ENCODE assay signal across 9 mouse cellular contexts in genomic region chr15:101248029-101248710, GRCm38 (mm10). TPM values are rescaled to one million over a fixed set of nuclear protein-coding genes. Genes with fewer than 3 reads are reported as not detected.
DNase-seq lines count a peak whose midpoint lies in the region; ATAC-seq and TF ChIP-seq lines count a peak whose summit lies in the region.
"Had no signal": no experiment of that assay in that cellular context is flagged by ENCODE, and none has a peak within 500 bp of the region (broad histone marks: within the 10 kb centered on the region; RNA-seq: fewer than 3 reads in every experiment).

No protein-coding gene starts in this region.

- 75% methylated on average over 5 of the region's 5 CpGs for WGBS in thymus, adult 2 months
- WGBS in limb, embryonic 12.5 days, result 56% methylated on average over 5 of the region's 5 CpGs

- TF ChIP-seq CTCF in thymus, adult 2 months (IDR thresholded peaks at IDR 0.05; ENCODE audit: borderline replicate concordance, control insufficient read depth, extremely low read depth, insufficient read depth, low read length, poor library complexity), result no peak

- peak; percentile 68 for DNase-seq in gastrocnemius, adult 18-20 months (ENCODE audit: low spot score)
- no peak for DNase-seq in gastrocnemius, postnatal 4 days (ENCODE audit: low spot score in 2 of 2)
- peak; percentile 19 for DNase-seq in thymus, postnatal 4 days
- no peak for DNase-seq in thymus, adult 2 months
- DNase-seq in natural killer cell, adult 2 months (ENCODE audit: low spot score in 2 of 2), result no peak
- no peak for DNase-seq in layer of hippocampus, postnatal 10 days (ENCODE audit: low spot score in 2 of 2)
- DNase-seq in layer of hippocampus, postnatal 14 days (ENCODE audit: low spot score in 2 of 2), result no peak
- DNase-seq: cerebellum, postnatal 14 days had no signal

- H3K9ac ChIP-seq in limb, embryonic 12.5 days (replicated peaks), result no peak overlapping the region

- H3K9me3 ChIP-seq in limb, embryonic 12.5 days, result no peaks in the 10 kb centered on the region

- H3K27me3 ChIP-seq in thymus, adult 2 months (ENCODE audit: control insufficient read depth, insufficient read depth, low read length), result no peaks in the 10 kb centered on the region
- H3K27me3 ChIP-seq in limb, embryonic 12.5 days, result no peaks in the 10 kb centered on the region

- no peak overlapping the region for H3K4me2 ChIP-seq in limb, embryonic 12.5 days

- no peak for ATAC-seq in limb, embryonic 12.5 days (ENCODE audit: insufficient number of reproducible peaks, insufficient read depth, low FRiP score, low TSS enrichment, low read depth)

- no peak for TF ChIP-seq POLR2A in thymus, adult 2 months (IDR thresholded peaks at IDR 0.05; ENCODE audit: control insufficient read depth, extremely low read depth, insufficient read depth, low read length, poor library complexity)

- no peak overlapping the region for H3K27ac ChIP-seq in thymus, adult 2 months (ENCODE audit: control insufficient read depth, insufficient read depth, low read length)
- peak overlapping the region; percentile 51; the same call in 1 of the 2 replicates for H3K27ac ChIP-seq in limb, embryonic 12.5 days

- H3K4me1 ChIP-seq in thymus, adult 2 months (replicated peaks; ENCODE audit: control insufficient read depth, insufficient read depth, low read length), result peaks cover 37% of the 10 kb centered on the region
- peaks cover 18% of the 10 kb centered on the region; the same call in 1 of the 2 replicates for H3K4me1 ChIP-seq in limb, embryonic 12.5 days (replicated peaks)

- no peaks in the 10 kb centered on the region for H3K36me3 ChIP-seq in thymus, adult 2 months (ENCODE audit: control insufficient read depth, insufficient read depth, low read length)
- no peaks in the 10 kb centered on the region for H3K36me3 ChIP-seq in limb, embryonic 12.5 days

- H3K4me3 ChIP-seq in thymus, adult 2 months (ENCODE audit: control insufficient read depth, insufficient read depth, low read length), result no peak overlapping the region
- no peak overlapping the region for H3K4me3 ChIP-seq in limb, embryonic 12.5 days (replicated peaks)

RNA-seq across cellular contexts. Expression of gene Nr4a1, which starts 5.9 kb away (rescaled TPM):
- total RNA-seq in gastrocnemius, adult 18-20 months (2021), result 100 to 1,000 TPM; 206 to 234 TPM
- total RNA-seq in gastrocnemius, postnatal 4 days (2021), result 10 to 100 TPM; 25.3 to 26.0 TPM
- 164 TPM in 2 replicates for polyA plus RNA-seq in thymus, adult 2 months (2012; rRNA removed)
- polyA plus RNA-seq in limb, embryonic 12.5 days (2016; fragmentation: Nextera tagmentation; extraction: Ambion mirVana), result 5.5 and 7.0 TPM in 2 replicates
- total RNA-seq in layer of hippocampus, postnatal 10 days (2021), result 10 to 100 TPM; 28.4 to 33.9 TPM
- 10 to 100 TPM; 34.5 to 54.4 TPM for total RNA-seq in layer of hippocampus, postnatal 14 days (2021)

RNA-seq across cellular contexts. Expression of gene Grasp, which starts 24.2 kb away (rescaled TPM):
- total RNA-seq in gastrocnemius, adult 18-20 months (2021), result 1 to 10 TPM; 4.4 to 5.1 TPM
- total RNA-seq in gastrocnemius, postnatal 4 days (2021), result 10 to 100 TPM; 14.1 to 14.7 TPM
- polyA plus RNA-seq in thymus, adult 2 months (2012; rRNA removed), result 10.2 and 15.4 TPM in 2 replicates
- polyA plus RNA-seq in limb, embryonic 12.5 days (2016; fragmentation: Nextera tagmentation; extraction: Ambion mirVana), result 7.9 and 10.5 TPM in 2 replicates
- 10 to 100 TPM; 33.3 to 35.3 TPM for total RNA-seq in layer of hippocampus, postnatal 10 days (2021)
- 10 to 100 TPM; 53.4 to 55.2 TPM for total RNA-seq in layer of hippocampus, postnatal 14 days (2021)

RNA-seq across cellular contexts. Expression of gene Atg101, which starts 35.9 kb away (rescaled TPM):
- total RNA-seq in gastrocnemius, adult 18-20 months (2021), result 10 to 100 TPM; 25.0 to 31.3 TPM
- total RNA-seq in gastrocnemius, postnatal 4 days (2021), result 10 to 100 TPM; 24.8 to 25.8 TPM
- polyA plus RNA-seq in thymus, adult 2 months (2012; rRNA removed), result 68.5 and 75.2 TPM in 2 replicates
- polyA plus RNA-seq in limb, embryonic 12.5 days (2016; fragmentation: Nextera tagmentation; extraction: Ambion mirVana), result 66.9 and 67.4 TPM in 2 replicates
- total RNA-seq in layer of hippocampus, postnatal 10 days (2021), result 10 to 100 TPM; 41.1 to 43.3 TPM
- 10 to 100 TPM; 45.9 to 47.3 TPM for total RNA-seq in layer of hippocampus, postnatal 14 days (2021)

RNA-seq across cellular contexts. Expression of gene 6030408B16Rik, which starts 44.8 kb away (rescaled TPM):
- under 1 TPM; 0.26 to 0.27 TPM for total RNA-seq in gastrocnemius, adult 18-20 months (2021)
- under 1 TPM in 1 of 2 experiments, not detected in 1; 0.59 TPM for total RNA-seq in gastrocnemius, postnatal 4 days (2021)
- polyA plus RNA-seq in thymus, adult 2 months (2012; rRNA removed), result 0.55 and 0.88 TPM in 2 replicates
- 4.5 and 4.7 TPM in 2 replicates for polyA plus RNA-seq in limb, embryonic 12.5 days (2016; fragmentation: Nextera tagmentation; extraction: Ambion mirVana)
- total RNA-seq in layer of hippocampus, postnatal 10 days (2021), result not detected
- total RNA-seq in layer of hippocampus, postnatal 14 days (2021), result under 1 TPM; 0.28 to 0.69 TPM

Comparison
In these comparisons a context has a peak if more than half of its experiments do, and no peak if none do; other contexts are left out.
1. DNase-seq: peak in gastrocnemius, adult 18-20 months (single experiment) and thymus, postnatal 4 days (single experiment); none in gastrocnemius, postnatal 4 days (0 of 2), thymus, adult 2 months (single experiment), natural killer cell, adult 2 months (0 of 2), layer of hippocampus, postnatal 10 days (0 of 2) and layer of hippocampus, postnatal 14 days (0 of 2).